Mouse (Mus musculus) inflammation-experienced regulatory T-cells, adult 6 months (primary cell): ENCODE results near the gene Ifna11. TPM values are rescaled to one million over a fixed set of nuclear protein-coding genes. Genes with fewer than 3 reads are reported as not detected.

ENCODE experiments used
- ATAC-seq: one replicate; pipeline ENCODE4 v1.8.0; 2017
- polyA plus RNA-seq, 3 experiments: library from polyadenylated mRNA; unstranded; fragments of 100-300 nt; shearing (Covaris generic); gene quantifications; one replicate each; pipeline ENCODE4 v1.2.1; 2017

Ifna11 gene
- polyA plus RNA-seq, 3 experiments from 2014 or later = not detected

- no peak for ATAC-seq
Measured at GRCm38 (mm10) chr4:88841438-88841911, 21.7 kb downstream of the Ifna11 start, which contains the start of gene Ifna4. Gene Ifna4 (plus strand): TSS chr4:88841861.

DNA sequence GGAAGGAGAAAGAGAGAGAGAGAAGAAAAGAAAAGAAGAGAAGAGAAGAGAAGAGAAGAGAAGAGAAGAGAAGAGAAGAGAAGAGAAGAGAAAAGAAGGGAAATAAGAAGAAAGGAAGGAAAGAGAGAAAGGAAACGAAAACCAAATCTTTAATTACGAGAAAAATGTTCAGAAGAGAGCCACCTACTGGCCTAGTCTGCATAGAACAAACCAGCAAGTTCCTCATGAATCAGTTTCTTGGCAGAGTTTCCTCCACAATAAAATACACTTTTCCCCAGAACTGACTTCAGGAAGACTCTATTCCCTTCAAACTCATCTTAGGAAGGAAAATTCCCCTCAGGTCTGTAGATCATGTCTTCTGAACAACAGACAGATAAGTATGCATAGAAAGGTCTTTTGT lies 25.6 kb downstream of the Ifna11 start:
- ATAC-seq = peak; percentile 52

- ATAC-seq = no peak
Measured at GRCm38 (mm10) chr4:88849698-88850097, 29.9 kb downstream of the Ifna11 start, which contains the start of gene Ifna1. Gene Ifna1 (plus strand): TSS chr4:88850087.

DNA sequence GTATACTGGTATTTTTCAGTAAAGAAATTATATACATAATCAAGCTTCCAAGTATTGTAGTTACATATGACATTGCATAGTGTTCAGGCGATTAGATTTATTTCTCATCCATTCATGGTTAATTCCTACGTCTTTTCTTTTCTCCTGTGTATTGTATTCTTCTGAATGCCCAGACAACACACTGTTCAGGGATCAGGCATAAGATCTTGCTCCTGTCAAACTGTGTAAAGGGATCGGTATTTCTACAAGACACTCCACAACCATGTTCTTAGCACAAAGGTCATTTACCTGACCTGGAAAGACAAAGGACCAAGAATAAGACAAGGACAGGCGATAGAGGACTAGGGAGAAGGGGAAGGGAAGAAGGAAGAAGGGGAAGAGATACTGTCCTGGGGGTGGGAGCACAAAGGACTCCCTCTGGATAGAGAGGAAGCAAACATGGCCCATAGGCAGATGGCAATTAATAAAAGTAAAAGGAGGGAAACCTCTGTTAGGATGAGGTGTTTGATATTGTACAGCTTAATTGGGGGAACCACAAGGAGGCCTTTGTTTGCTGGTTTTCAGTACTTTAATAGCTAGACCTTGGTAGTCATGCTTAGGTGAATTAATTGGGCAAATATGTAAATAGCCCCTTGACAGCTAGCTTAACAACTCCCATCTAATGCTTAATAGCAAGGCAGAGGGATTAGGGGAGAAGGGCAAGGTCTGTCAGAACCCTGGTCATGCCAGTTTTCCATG lies 31.4 kb downstream of the Ifna11 start:
- ATAC-seq = no peak

- ATAC-seq = no peak
Measured at GRCm38 (mm10) chr4:88859214-88859613, 39.5 kb downstream of the Ifna11 start.

DNA sequence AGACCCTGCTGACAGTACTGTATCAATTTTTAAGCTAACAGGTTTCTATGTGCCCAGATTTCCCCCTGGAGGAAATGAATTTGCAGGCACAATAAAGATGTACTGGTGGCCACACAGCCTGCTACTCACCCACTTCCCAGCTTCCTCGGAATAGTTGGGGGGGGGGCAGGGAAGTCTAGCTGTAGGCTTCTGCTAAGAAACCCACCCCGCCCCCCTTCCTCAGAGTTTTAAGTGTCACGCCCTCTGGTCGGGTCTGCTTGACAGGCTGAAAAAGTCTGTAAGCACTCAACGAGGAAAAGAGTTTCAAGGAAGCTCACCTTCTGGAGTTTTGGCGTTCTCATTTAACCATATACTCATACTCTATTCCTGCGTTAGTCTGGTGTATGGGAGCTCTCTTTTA lies 43.5 kb downstream of the Ifna11 start:
- no peak for ATAC-seq

DNA sequence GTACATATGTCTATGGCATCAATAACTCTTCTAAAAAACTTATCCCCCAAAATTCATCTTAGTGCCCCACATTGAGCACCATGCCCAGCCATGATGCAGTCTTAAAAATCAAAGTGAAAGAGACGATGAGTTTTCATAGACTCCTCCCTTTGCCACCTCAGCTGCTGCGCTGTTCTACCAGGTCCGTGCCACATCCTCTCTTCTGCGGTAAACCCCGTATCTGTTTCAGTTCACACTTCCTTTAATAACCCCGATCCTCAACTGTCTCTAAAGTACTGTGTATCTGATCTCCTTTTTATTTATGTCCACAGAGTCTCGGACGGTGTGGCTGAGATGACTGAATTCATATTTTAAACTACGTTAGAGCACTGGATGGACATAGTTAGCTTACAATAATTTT lies 44.8 kb downstream of the Ifna11 start:
- peak; percentile 86 for ATAC-seq

GRCm38 (mm10) chr4:88865011-88865569 lies 45.3 kb downstream of the Ifna11 start:
- peak; percentile 5 for ATAC-seq

GRCm38 (mm10) chr4:88867366-88867925 lies 47.7 kb downstream of the Ifna11 start:
- ATAC-seq = peak; percentile 57

DNA sequence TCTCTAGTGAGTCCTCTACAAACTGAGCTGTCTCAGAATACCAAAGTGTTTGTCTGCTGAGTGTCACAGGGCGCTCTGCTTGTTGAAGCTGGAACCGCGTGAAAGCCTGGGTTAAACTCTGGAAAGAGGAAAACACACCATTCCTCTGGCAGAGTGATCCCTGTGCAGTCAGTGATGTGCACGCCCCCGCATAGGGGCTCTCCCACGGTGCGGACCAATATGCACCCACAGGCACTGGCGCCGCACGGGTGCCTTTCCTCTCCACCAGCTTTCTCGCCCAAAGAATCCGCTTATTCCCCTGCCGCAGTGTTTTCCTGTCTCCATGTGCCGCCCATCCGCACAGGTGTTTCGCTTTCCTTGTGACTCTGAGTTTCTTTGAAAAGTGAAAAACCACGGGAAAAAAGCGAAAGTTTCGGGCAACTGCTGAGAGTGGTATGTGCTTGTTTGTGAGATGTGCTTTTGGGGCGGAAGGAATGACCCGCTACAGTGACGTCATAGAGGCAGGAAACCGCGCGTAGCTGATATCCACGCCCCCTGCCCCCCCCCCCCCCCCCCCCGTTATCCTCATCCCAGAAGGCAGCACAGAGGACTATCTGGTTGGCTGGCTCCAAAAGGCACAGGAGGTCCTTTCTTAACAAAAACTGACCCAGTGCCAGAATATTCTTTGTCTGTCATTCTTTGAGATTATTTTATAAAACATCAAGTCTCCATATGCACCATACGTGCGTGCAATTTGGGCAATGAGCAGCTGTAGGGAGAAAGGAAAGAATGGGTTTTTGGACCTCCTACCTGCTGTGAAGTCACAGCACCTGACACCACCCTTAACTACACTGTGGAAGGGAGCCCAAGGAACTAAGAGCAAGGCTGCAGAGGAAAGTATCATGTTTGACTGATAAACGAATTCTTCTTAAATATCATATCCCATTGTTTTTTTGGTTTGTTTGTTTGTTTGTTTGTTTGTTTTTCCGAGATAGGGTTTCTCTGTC lies 48.5 kb downstream of the Ifna11 start:
- ATAC-seq = peak; percentile 63

Other genes starting within 250 kb of the Ifna11 start
- gene Ifna14, start 248.2 kb upstream of the Ifna11 start, polyA plus RNA-seq = not detected
- not detected for gene Ifna9, start 227.6 kb upstream of the Ifna11 start, polyA plus RNA-seq
- not detected for gene Ifna12, start 216.6 kb upstream of the Ifna11 start, polyA plus RNA-seq
- gene C87499, start 185.5 kb upstream of the Ifna11 start, polyA plus RNA-seq = not detected
- gene Ifna13, start 175.5 kb upstream of the Ifna11 start, polyA plus RNA-seq = not detected
- gene Ifna16, start 143.0 kb upstream of the Ifna11 start, polyA plus RNA-seq = not detected
- not detected for gene Ifna2, start 136.0 kb upstream of the Ifna11 start, polyA plus RNA-seq
- gene Ifnab, start 128.6 kb upstream of the Ifna11 start, polyA plus RNA-seq = not detected
- gene Gm26566, start 98.2 kb upstream of the Ifna11 start, polyA plus RNA-seq = not detected
- 10 to 100 TPM; 34.2 to 37.3 (median 35.5) TPM for gene Klhl9, start 97.5 kb upstream of the Ifna11 start, polyA plus RNA-seq
- gene Gm13271, start 65.1 kb upstream of the Ifna11 start, polyA plus RNA-seq = not detected
- gene Gm13283, start 59.8 kb upstream of the Ifna11 start, polyA plus RNA-seq = not detected
- gene Gm13290, start 46.1 kb upstream of the Ifna11 start, polyA plus RNA-seq = not detected
- gene Gm13289, start 43.0 kb upstream of the Ifna11 start, polyA plus RNA-seq = not detected
- gene Gm13272, start 40.1 kb upstream of the Ifna11 start, polyA plus RNA-seq = not detected
- under 1 TPM in 1 of 3 experiments, not detected in 2; 0.58 TPM for gene Ifnz, start 37.8 kb upstream of the Ifna11 start, polyA plus RNA-seq
- gene Gm13276, start 34.2 kb upstream of the Ifna11 start, polyA plus RNA-seq = not detected
- not detected for gene Gm13277, start 31.3 kb upstream of the Ifna11 start, polyA plus RNA-seq
- gene Gm13278, start 28.4 kb upstream of the Ifna11 start, polyA plus RNA-seq = not detected
- not detected for gene Gm13275, start 25.5 kb upstream of the Ifna11 start, polyA plus RNA-seq
- not detected for gene Gm13279, start 22.6 kb upstream of the Ifna11 start, polyA plus RNA-seq
- gene Gm13285, start 20.3 kb upstream of the Ifna11 start, polyA plus RNA-seq = 1 to 10 TPM in 1 of 3 experiments, under 1 TPM in 1, not detected in 1; 0.39 to 1.6 TPM
- not detected for gene Gm13287, start 16.7 kb upstream of the Ifna11 start, polyA plus RNA-seq
- not detected for gene Gm13288, start 14.4 kb upstream of the Ifna11 start, polyA plus RNA-seq
- gene Ifna7, start 3.7 kb upstream of the Ifna11 start, polyA plus RNA-seq = not detected
- not detected for gene Ifna6, start 7.5 kb downstream of the Ifna11 start, polyA plus RNA-seq
- not detected for gene Ifna5, start 15.6 kb downstream of the Ifna11 start, polyA plus RNA-seq
- under 1 TPM in 1 of 3 experiments, not detected in 2; 0.63 TPM for gene Ifna4, start 21.9 kb downstream of the Ifna11 start, polyA plus RNA-seq
- gene Ifna1, start 30.1 kb downstream of the Ifna11 start, polyA plus RNA-seq = not detected
- not detected for gene Ifne, start 60.2 kb downstream of the Ifna11 start, polyA plus RNA-seq